Mouse (Mus musculus) cerebellum, adult 9-10 months (tissue): ENCODE results near the gene Alpk3.

Source experiments
- DNase-seq: peaks from one replicate; pipeline ENCODE4 v3.0.0; 2022

Gene Alpk3

GRCm38 (mm10) chr7:81075299-81075698 is 17.9 kb downstream of the Alpk3 start:
- DNase-seq = no peak

GRCm38 (mm10) chr7:81075732-81076131 is 18.3 kb downstream of the Alpk3 start:
- DNase-seq = no peak

DNA sequence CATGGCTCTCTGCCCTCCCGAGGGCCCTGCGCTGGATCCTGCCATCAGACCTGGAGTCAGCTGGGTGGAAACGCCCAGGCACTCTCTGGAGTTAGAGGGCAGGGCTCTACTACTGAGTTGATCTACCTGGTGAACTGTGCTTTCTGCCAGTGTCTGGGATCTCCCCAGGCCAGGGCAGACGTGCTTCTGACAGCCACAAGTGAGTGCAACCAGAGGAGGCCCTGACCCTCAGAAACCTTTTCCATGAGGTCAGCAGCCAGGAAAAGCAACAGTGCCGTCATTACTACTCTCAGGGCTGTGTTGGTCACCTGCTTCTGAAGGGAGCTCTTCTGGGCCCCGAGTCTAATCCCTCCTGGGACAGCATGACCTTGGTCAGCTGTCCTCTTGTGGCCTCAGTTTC is 19.6 kb downstream of the Alpk3 start:
- DNase-seq = no peak

DNA sequence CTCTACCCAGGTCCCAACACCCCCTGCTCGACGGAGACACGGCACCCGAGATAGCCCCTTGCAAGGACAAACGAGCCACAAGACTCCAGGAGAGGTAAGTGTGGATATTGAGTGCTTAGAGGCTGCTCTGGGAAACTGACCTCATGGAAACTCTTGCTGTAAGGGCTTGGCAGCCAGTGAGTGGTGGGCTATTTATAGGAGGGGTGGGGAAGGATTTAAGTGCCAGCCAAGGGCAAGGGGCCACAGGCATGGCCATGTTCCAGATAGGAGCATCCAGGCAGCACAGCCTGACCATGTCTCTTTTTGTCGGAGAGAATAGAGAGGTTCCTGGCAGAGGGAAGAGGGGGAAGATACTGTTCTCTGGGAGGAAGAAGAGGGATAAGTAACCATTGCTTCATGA is 21.3 kb downstream of the Alpk3 start:
- DNase-seq = no peak

GRCm38 (mm10) chr7:81093420-81093965 is 36.1 kb downstream of the Alpk3 start:
- DNase-seq = no peak

DNA sequence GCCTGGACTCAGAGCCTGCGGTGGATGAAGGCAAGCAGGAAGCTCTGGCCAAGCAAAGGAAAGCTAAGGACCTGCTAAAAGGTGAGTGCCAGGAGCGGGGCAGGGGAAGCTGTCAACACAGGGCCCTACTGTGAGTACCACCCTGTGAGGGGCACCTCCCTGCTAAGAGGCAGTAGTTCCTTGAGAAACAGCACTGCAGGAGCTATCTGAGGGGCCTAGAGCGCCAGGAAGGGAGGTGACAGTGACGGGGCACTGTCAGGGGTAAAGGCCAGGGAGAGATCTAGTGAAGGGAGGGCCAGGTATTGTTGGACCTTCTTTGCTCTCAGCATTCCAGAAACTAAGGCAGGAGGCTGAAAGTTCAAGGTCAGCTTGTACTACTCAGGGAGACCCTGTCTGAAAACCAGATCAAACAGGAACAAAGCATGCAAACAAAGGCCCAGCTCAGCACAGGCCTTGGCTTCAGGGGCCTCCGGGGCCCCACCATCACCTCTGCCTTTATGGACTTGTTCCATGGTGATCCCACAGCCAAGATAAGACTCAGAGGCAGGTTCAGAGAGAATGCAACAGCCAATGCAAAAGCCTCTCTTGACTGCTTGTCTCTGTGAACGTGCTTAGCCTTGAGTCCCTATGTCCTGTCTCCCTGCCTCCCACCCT is 36.8 kb downstream of the Alpk3 start:
- DNase-seq = no peak

- no peak for DNase-seq
Observed at GRCm38 (mm10) chr7:81100341-81100740, 42.9 kb downstream of the Alpk3 start.

DNA sequence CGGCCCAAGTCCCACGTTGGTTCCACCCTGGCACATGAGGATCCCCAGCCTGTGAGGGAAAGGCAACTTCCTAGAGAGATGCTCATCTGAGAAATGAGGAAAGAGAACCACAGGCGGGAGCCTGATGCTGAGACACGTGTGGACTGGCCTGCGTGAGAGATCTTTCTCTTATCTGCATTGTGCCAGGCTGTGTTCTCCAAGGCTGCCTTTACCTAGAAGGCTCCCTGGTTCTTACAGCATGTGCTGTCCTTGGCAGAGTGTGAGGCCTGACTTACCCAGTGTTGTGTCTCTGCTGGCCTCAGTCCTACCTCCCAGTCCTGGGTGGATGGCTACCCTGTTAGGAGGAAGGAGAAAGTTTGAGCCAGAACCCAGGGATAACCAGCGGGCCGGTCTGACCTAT is 45.5 kb downstream of the Alpk3 start:
- no peak for DNase-seq

DNA sequence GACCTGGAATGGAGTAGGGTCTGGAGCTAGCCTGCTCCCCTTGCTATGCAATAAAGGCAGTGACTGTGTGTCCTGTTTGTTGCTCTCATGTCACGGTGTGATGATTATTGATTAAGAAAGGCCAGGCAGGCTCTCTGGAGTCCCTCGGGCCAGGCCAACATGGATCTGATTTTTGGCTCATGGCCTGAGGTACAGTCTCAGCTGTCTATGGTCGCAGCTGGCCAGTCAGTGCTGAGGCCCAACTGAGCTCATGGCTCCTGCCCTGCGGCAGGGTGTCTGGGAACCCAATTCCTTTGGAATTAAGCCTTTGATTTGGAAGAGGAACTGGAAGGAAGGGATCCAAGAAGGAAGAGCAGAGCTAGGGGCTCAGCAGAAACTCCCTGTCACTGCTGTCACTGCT is 48.1 kb downstream of the Alpk3 start:
- DNase-seq = no peak

DNA sequence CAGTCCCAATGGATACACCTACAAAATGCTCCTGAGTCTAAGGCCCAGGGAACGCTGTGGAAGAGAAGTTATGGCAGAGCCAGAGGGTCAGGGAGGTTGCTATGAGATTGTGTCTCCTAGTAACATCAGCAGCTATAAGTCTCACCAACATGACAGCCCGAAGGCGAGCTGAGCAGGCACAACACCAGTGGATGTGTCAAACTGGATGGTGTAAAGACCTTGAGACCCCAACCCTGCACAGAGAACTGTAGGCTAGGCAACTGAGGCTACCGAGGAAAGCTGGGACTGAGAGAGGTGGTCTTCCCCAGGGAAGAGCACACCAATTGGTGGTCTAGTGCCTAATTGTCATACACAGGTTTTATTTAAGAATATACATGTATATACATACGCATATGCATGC is 50.8 kb downstream of the Alpk3 start:
- no peak for DNase-seq

- peak; percentile 11 for DNase-seq
Observed at GRCm38 (mm10) chr7:81109717-81110651, 52.6 kb downstream of the Alpk3 start.

GRCm38 (mm10) chr7:81110791-81111190 is 53.4 kb downstream of the Alpk3 start:
- no peak for DNase-seq

- DNase-seq = no peak
Observed at GRCm38 (mm10) chr7:81111729-81112128, 54.3 kb downstream of the Alpk3 start.

DNA sequence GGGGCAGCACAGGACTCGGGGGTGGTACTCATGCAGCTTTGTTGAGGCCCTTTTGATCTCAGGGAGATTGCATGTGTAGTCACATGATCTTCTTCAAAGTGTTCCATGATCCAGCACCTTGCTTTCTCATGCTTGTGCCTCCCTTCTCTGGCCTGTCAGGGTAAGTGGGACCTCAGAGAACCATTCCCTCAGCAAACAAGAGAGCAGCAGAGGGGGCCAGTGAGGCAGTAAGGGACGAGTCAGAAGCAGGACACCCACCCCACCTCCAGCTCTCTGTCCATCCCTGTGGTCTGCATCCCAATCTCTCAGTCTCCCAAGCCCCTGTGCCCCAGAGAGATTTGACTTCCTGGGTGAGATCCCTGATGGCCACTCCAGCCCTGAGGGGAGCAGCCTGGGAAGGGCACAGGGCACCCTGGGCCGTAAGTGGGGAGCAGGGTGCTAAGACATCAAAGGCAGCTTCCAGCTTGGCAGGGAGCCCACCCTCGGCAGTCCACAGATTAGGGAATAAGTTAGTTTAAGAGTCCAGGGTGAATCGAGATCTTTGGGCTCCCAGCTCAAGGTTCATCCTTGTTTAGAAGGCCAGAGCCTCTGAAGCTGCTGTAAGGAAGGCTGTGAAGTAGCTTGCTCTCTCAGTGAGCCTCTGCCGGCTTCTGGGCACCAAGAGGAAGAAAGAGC is 55.4 kb downstream of the Alpk3 start:
- no peak for DNase-seq

DNA sequence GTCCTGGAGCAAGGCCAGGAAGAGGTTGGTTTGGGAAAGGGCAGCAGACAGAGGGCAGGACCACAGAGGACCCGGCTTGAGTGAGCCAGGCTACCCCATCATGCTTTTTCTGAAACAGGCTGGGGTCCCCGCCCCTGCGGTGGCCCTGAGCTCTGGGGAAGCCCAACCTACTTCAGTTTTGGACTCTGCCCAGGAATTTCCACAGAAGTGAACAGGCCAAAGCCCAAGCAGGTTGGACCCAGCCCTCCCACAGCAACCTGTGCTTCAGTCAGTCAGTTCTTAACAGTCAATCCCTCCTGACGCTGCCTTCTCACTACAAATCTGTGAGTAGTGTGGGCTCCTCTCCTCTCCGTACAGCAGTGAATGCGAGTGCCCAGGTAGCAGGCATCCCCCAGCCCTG is 57.2 kb downstream of the Alpk3 start, which contains the start of gene Slc28a1:
Gene Slc28a1, plus strand, starts transcription at position 245 of the 400 bp plus-strand sequence.
- DNase-seq = no peak

DNA sequence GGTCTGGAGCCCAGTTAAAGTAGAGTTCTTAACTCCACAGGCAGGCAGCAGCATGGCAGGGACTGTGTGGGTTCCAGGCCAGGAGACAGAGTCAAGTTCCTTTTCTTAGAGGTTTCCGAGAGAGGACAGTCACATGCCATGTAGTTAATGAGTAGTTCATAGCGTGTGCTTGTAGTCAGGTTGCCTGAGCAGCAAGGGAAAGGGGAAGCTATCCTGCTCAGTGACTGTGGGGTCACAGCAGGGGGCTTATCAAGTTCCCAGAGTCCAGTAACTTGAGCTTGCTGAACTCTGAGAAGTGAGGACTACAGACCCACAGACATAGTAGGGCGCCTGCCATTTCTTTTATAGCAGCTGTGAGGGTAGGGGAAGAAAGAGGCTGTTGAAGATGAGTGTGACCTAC is 63.7 kb downstream of the Alpk3 start:
- no peak for DNase-seq

- no peak for DNase-seq
Observed at GRCm38 (mm10) chr7:81122808-81123207, 65.4 kb downstream of the Alpk3 start.

DNA sequence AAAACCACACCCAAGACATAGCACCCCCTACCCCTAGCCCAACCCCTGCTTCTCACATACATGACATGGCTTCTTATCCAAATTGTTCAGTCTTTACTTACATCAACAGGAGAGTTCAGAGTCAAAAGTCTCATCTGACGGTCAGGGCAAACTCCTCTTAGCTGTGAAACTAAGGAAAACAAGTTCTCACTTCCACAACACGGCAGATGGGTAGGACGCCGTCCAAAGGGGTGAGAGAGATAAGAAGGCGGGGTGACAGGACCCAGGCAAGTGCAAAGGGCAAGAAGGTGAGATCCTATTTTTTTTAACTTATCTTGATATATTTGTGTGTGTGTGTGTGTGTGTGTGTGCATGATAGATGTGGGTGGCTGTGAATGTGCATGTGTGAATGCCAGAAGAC is 66.2 kb downstream of the Alpk3 start:
- DNase-seq = no peak

DNA sequence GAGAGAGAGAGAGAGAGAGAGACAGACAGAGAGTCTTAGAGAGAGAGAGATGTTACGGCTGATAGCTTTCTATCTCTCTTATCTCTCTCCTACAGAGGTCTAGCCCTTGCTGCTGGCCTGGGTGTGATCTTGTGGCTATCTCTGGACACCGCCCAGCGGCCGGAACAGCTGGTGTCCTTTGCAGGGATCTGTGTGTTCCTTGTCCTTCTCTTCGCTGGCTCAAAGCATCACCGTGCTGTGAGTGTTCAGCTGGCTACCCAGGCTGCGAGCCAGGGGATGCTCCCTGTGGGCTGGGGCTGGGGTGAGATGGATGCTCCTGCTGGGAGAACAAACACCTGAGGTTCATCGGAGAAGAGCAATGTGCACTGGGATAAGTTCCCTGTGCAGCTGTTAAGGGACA is 67.4 kb downstream of the Alpk3 start:
- no peak for DNase-seq

GRCm38 (mm10) chr7:81125215-81126175 is 68.1 kb downstream of the Alpk3 start:
- no peak for DNase-seq

- no peak for DNase-seq
Observed at GRCm38 (mm10) chr7:81131864-81132263, 74.5 kb downstream of the Alpk3 start.

- DNase-seq = no peak
Observed at GRCm38 (mm10) chr7:81132851-81133279, 75.5 kb downstream of the Alpk3 start.
